Mouse (Mus musculus) neural tube, embryonic 11.5 days (tissue): ENCODE data around the gene Ilf2. TPM values are rescaled to one million over a fixed set of nuclear protein-coding genes. Genes with fewer than 3 reads are reported as not detected.
A peak's percentile ranks its signal among the peaks of the same experiment; 100 is the strongest.

ENCODE experiments used
- ATAC-seq: fragments of 200-750 bp; cut with Nextera tagmentation; 2 replicates; pipeline ENCODE4 v1.8.0; 2017; ENCODE audit warnings: moderate number of reproducible peaks, mild to moderate bottlenecking, moderate TSS enrichment, moderate library complexity; ENCODE audit not compliant: insufficient read depth, low FRiP score, low TSS enrichment
- DNase-seq: peaks from one replicate; pipeline ENCODE4 v3.0.0-alpha.2; 2015; ENCODE audit warnings: low spot score
- H3K27ac ChIP-seq: fragments of 300-500 bp; sonication (generic); 2 replicates; pipeline ENCODE4 v1.5.1; 2014; ENCODE audit warnings: low read depth, mild to moderate bottlenecking, low read length
- H3K27me3 ChIP-seq: fragments of 300-500 bp; sonication (generic); 2 replicates; pipeline ENCODE4 v1.6.1; 2014; ENCODE audit warnings: mild to moderate bottlenecking, low read length, mixed read lengths; ENCODE audit not compliant: control insufficient read depth, insufficient read depth
- H3K36me3 ChIP-seq: fragments of 300-500 bp; sonication (generic); 2 replicates; pipeline ENCODE4 v1.6.1; 2014; ENCODE audit warnings: mild to moderate bottlenecking, low read length, moderate library complexity, mixed read lengths; ENCODE audit not compliant: control insufficient read depth, insufficient read depth
- H3K4me1 ChIP-seq: fragments of 300-500 bp; sonication (generic); 2 replicates; pipeline ENCODE4 v1.6.1; 2014; ENCODE audit warnings: low read length, mixed read lengths; ENCODE audit not compliant: control insufficient read depth, insufficient read depth
- H3K4me2 ChIP-seq: fragments of 300-500 bp; sonication (generic); 2 replicates; pipeline ENCODE4 v1.6.1; 2014; ENCODE audit warnings: low read depth, mild to moderate bottlenecking, moderate library complexity
- H3K4me3 ChIP-seq: fragments of 300-500 bp; sonication (generic); 2 replicates; pipeline ENCODE4 v1.5.1; 2014; ENCODE audit warnings: low read depth, low read length
- H3K9ac ChIP-seq: fragments of 300-500 bp; sonication (generic); 2 replicates; pipeline ENCODE4 v1.6.1; 2014; ENCODE audit warnings: mild to moderate bottlenecking, low read length
- H3K9me3 ChIP-seq: fragments of 300-500 bp; sonication (generic); 2 replicates; pipeline ENCODE4 v1.6.1; 2016; ENCODE audit warnings: low read length; ENCODE audit not compliant: control insufficient read depth
- WGBS: fragments of 180-500 bp; shearing (Covaris S2); extraction: QIAGEN DNeasy Blood & Tissue Kit; methylation state at CpG from one replicate; pipeline ENCODE4 v1.1.7; 2014; 5-methylcytosine and 5-hydroxymethylcytosine counted together
- polyA plus RNA-seq: library from polyadenylated mRNA; unstranded; fragments of >200 nt; fragmentation: Nextera tagmentation; extraction: Ambion mirVana; gene quantifications from 2 replicates; pipeline ENCODE4 v1.2.1, GENCODE M21; 2014

The Ilf2 gene
- polyA plus RNA-seq, 1 experiment from 2014 or later: 333 TPM

DNA sequence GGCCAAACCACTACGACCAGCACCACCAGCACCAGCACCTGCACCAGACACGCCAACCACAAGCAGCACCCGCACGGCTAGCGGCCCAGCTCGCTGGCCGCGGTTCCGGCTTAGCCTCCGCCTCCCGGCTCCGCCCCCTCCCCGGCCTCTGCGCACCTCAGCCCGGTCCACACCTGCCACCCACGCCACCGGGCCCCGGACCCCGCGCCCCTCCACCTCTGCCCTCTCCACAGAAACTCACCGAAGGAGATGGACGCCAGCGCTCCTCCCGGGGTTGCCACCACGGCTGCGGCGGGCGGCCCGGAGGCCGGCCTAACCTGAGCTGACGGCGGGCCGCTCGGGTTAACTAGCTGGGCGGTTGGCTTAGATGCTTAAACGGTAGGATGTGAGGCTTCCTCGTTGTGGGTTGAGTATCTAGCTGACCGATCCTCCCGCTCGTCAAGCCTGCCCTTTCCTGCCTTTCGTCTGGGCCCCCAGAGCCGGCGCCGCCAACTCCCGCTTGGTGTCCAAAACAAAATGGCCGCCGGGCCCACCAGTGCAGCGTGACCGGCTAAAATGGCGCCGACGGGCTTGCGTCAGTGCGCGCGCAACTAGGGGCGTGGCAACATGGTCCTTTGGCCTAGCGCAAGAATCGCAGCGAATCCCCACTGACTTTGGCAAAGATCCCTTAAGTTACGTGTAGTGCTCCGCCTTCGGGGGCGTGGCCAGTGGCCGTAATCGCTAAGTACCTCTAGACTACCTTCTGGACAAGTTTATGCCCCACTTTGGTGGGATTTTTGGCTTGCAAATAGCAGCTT, 33.2 kb downstream of the Ilf2 start, which contains the start of gene Chtop:
Gene Chtop, minus strand, starts transcription at position 549 of the 797 bp plus-strand sequence.
- H3K27me3 ChIP-seq: no peaks in the 10 kb centered on the region
- WGBS: under 1% methylated on average over 63 of the region's 66 CpGs
- peaks cover 4% of the 10 kb centered on the region for H3K36me3 ChIP-seq
- H3K9me3 ChIP-seq: no peaks in the 10 kb centered on the region
- peak within 1 kb of the TSS; percentile 77 for H3K4me2 ChIP-seq
- H3K27ac ChIP-seq: peak within 1 kb of the TSS; percentile 88
- peak; percentile 99 for DNase-seq
- H3K4me1 ChIP-seq: peaks cover 6% of the 10 kb centered on the region
- peak; percentile 91 for ATAC-seq
- peak within 1 kb of the TSS; percentile 96 for H3K4me3 ChIP-seq
- peak within 1 kb of the TSS; percentile 99 for H3K9ac ChIP-seq

DNA sequence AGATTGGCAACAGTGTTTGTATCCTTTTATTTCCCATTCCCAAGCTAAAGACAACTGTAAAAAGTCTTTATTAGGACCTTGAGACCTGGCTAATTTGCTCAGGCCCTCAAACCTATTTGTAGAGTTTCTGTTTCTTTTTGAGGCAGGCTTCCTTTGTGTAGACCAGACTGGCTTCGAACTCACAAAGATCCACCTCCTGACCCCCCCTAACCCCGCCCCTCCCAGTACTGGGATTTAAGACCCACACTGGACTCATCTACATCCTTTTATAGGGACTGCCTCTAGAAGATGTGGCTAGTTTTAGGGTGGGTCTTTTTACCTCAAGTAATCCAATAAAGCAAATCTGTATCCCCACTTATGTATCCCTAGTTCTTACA, 33.8 kb downstream of the Ilf2 start:
- peaks cover 4% of the 10 kb centered on the region for H3K36me3 ChIP-seq
- no peaks in the 10 kb centered on the region for H3K9me3 ChIP-seq
- H3K4me1 ChIP-seq: peaks cover 6% of the 10 kb centered on the region
- no peak overlapping the region for H3K27ac ChIP-seq
- peak overlapping the region; percentile 34 for H3K4me2 ChIP-seq
- peak overlapping the region; percentile 35; the same call in 1 of the 2 replicates for H3K9ac ChIP-seq
- 0 out of 2 replicates have a peak, but pooled peaks have one; percentile 17 for ATAC-seq
- peak overlapping the region; percentile 96 for H3K4me3 ChIP-seq
- no peak for DNase-seq
- H3K27me3 ChIP-seq: no peaks in the 10 kb centered on the region
- 17% methylated on average over 2 of the region's 2 CpGs for WGBS

DNA sequence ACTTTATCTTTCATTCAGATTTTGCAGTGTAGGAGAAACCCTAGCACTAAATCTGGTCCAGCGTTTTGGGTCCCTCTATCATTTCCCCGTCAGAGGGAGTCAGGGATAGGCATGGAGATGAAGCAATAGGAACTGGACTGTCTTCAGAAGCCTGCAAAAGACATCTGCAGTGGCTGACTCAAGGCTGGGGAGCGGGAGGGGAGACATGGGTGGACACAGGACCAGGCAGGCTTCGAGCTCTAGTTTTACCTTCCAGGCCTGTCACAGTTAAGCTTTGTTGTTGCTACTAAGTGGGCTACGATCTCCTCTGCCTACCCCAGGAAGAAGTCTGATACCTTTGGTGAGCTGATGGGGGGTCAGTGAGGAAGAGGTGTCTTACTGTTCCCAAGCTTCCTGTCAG, 36.4 kb downstream of the Ilf2 start:
- H3K9me3 ChIP-seq: no peaks in the 10 kb centered on the region
- no peak overlapping the region for H3K4me3 ChIP-seq
- no peaks in the 10 kb centered on the region for H3K27me3 ChIP-seq
- 86% methylated on average over 5 of the region's 5 CpGs for WGBS
- H3K4me2 ChIP-seq: no peak overlapping the region
- ATAC-seq: no peak
- H3K9ac ChIP-seq: no peak overlapping the region
- H3K36me3 ChIP-seq: no peaks in the 10 kb centered on the region
- H3K4me1 ChIP-seq: peaks cover 8% of the 10 kb centered on the region
- H3K27ac ChIP-seq: no peak overlapping the region
- DNase-seq: no peak

DNA sequence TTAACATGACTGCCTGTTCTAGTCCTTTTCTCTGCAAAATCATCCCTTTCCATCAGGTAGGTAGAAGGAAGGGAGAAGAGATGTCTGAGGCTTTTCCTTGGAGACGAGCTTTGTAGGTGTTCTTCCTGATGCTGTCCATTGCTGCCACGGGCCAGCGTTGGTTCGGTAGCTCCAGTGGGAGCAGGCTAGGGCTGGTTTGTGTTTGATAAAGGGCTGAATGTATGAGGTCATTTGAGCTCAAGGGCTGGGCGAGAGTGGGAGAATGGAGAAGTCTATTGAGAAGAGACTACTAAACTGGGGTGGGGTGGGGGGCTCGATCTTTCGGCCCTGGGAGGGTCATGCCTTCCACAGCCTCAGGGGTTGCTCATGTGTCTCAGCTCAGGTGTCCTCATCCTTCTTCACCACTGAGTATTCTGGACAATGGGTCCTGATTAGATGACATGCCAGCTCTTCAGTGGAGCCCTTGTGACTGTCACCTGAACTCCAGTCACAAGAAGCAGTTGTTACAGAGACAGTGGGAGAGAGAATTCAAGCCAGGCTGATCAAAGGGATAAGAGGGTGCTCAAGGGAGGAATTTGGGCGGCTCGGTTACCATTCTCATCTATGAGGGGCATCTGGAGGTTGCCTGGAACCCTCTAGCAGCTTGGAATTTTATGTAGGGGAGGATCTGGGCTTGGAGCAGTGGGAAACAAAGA, 37.2 kb downstream of the Ilf2 start:
- no peaks in the 10 kb centered on the region for H3K27me3 ChIP-seq

DNA sequence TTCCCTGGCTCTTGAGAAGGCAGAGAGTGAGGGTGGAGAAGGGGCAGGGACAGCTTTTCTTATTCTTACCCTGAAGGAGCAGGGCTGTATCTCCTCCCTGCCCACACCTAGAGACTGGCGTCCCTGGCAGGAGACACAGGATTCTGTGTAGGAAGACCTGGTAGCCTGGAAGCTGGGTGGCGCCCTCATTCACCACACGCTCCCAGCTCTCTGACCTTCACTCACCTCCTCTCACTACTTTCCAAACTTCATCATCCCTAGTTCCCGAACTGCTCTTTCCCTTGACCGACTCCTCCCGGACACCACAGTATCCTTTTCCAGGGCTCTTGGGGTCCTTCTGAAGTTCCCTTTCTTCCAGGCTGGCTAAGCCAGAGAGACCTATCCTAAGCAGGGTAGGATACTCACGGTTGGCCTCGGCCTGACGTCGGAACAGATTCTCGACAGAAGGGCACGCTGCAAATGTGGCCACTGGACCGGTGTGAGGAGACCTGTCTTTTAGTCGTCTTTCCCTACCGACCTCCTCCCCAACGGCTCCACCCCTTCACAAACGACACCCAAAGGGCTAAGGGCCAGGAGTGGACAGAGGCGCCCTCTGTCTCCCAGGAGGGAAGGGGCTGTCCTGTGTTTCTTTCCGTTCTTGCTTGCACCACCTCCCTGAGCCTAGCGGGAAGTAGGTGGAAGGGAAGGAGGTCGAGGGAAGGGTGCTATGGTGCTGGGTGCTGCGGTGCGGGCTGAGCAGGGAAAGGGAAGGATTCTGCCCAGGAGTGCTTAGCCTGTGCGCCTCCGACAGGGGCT, 38.1 kb downstream of the Ilf2 start, which contains the start of the genes S100a1 and S100a13:
Gene S100a1, minus strand, starts transcription at position 597 of the 795 bp plus-strand sequence.
Gene S100a13, plus strand, starts transcription at position 640 of the 795 bp plus-strand sequence.
- ATAC-seq (no peak), DNase-seq (peak; percentile 36)
- 4% methylated on average over 24 of the region's 25 CpGs for WGBS

More for the DNA sequence above, 37.2 kb downstream of the Ilf2 start:
- Histone ChIP-seq H3K27ac (no peak overlapping the region), H3K9ac (no peak overlapping the region), H3K36me3 (no peaks in the 10 kb centered on the region), H3K4me2 (no peak overlapping the region), H3K4me3 (no peak overlapping the region), H3K9me3 (no peaks in the 10 kb centered on the region), H3K4me1 (peaks cover 3% of the 10 kb centered on the region)
- WGBS: 74% methylated on average over 9 of the region's 9 CpGs
- ATAC-seq (no peak), DNase-seq (no peak)

DNA sequence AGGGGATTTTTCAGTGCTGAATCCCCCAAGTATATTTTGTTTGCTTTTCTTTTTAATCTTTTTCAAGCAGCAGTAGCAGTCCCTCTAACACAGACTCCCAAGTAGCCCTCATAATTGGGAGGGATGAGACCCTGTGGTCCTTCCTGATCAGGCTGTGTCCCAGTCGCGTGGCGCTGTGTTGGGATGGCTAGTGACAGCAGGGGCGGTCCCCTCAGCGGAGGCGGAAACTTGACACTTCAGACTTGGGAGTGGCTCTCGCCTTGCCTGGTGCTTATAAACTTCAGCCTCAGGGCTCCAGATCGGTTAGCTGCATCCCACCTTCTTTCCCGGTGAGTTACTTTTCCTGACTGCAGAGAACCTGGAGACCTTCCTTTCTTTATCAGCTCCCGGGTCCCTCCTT, 38.8 kb downstream of the Ilf2 start:
- H3K27me3 ChIP-seq: no peaks in the 10 kb centered on the region
- no peaks in the 10 kb centered on the region for H3K9me3 ChIP-seq
- H3K4me3 ChIP-seq: peak overlapping the region; percentile 25
- 1% methylated on average over 10 of the region's 10 CpGs for whole genome bisulfite sequencing
- H3K36me3 ChIP-seq: no peaks in the 10 kb centered on the region
- H3K27ac ChIP-seq: no peak overlapping the region
- peak overlapping the region; percentile 62 for H3K4me2 ChIP-seq
- 0 out of 2 replicates have a peak, but pooled peaks have one; percentile 51 for ATAC-seq
- peak; percentile 64 for DNase-seq
- peaks cover 2% of the 10 kb centered on the region; the same call in 1 of the 2 replicates for H3K4me1 ChIP-seq
- H3K9ac ChIP-seq: peak overlapping the region; percentile 45; the same call in 1 of the 2 replicates

More for the DNA sequence above, 38.1 kb downstream of the Ilf2 start, which contains the start of the genes S100a1 and S100a13:
- peak within 1 kb of the TSS; percentile 25 for H3K4me3 ChIP-seq
- no peaks in the 10 kb centered on the region for H3K36me3 ChIP-seq
- H3K9me3 ChIP-seq: no peaks in the 10 kb centered on the region
- H3K9ac ChIP-seq: peak within 1 kb of the TSS; percentile 45; the same call in 1 of the 2 replicates
- H3K4me1 ChIP-seq: peaks cover 2% of the 10 kb centered on the region; the same call in 1 of the 2 replicates
- H3K27me3 ChIP-seq: no peaks in the 10 kb centered on the region
- H3K27ac ChIP-seq: no peak within 1 kb of the TSS
- H3K4me2 ChIP-seq: peak within 1 kb of the TSS; percentile 62

DNA sequence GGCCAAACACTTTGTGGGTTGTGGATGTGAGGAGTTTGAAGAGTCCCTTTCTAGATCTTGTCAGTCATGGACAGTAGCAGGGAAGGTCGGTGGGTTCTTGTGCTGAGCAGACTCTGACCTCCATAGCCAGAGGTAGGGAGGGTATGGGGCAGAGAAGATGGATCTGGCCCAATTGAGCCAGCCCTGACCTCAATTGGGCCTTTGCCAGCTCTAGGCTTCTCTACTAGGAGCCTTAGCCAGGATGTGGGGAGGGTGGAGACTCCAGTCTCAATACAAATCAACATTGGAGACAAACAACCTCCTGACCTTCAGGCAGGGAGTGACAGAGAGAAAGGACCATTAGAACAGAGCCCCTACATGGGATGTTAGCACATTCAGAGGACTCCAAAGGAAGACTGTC, 39.3 kb downstream of the Ilf2 start:
- Histone ChIP-seq H3K4me3 (peak overlapping the region; percentile 25), H3K9me3 (no peaks in the 10 kb centered on the region), H3K27ac (no peak overlapping the region), H3K36me3 (no peaks in the 10 kb centered on the region), H3K9ac (0 out of 2 replicates have a peak overlapping the region, but pooled peaks have one; percentile 15), H3K4me1 (peaks cover 2% of the 10 kb centered on the region; the same call in 1 of the 2 replicates), H3K27me3 (no peaks in the 10 kb centered on the region), H3K4me2 (peak overlapping the region; percentile 62)
- WGBS: 47% methylated on average over 1 of the region's 1 CpGs
- ATAC-seq (no peak), DNase-seq (no peak)

DNA sequence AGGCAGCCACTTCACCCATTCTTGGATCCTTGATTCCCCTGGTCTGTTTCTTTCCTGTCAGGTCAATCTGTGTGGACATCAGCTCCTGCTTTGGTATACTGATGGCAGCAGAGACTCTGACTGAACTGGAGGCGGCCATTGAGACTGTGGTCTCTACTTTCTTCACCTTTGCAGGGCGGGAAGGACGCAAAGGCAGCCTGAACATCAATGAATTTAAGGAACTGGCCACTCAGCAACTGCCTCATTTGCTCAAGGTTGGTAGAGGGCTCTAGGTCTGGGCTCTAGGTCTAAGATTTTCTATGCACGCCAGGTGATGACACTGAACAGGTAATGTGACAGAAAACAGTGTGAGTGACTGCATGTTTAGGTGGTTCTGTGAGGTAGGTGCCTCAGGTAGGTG, 39.9 kb downstream of the Ilf2 start:
- Histone ChIP-seq H3K4me1 (peaks cover 2% of the 10 kb centered on the region; the same call in 1 of the 2 replicates), H3K4me3 (no peak overlapping the region), H3K9ac (no peak overlapping the region), H3K27ac (no peak overlapping the region), H3K4me2 (no peak overlapping the region), H3K9me3 (no peaks in the 10 kb centered on the region), H3K36me3 (no peaks in the 10 kb centered on the region), H3K27me3 (no peaks in the 10 kb centered on the region)
- ATAC-seq: no peak
- 89% methylated on average over 4 of the region's 4 CpGs for WGBS
- DNase-seq: no peak
